Mouse (Mus musculus) heart, postnatal 0 days (tissue): ENCODE results near the gene Icosl. TPM values are rescaled to one million over a fixed set of nuclear protein-coding genes. Genes with fewer than 3 reads are reported as not detected.

Source experiments
- ATAC-seq: fragments of 200-750 bp; cut with Nextera tagmentation; 2 replicates; pipeline ENCODE4 v1.8.0; 2017; ENCODE audit warnings: low read depth, moderate number of reproducible peaks, moderate library complexity; ENCODE audit not compliant: insufficient read depth
- DNase-seq: peaks from one replicate; pipeline ENCODE4 v3.0.0-alpha.2; 2016; ENCODE audit warnings: low spot score
- H3K27ac ChIP-seq: fragments of 300-500 bp; sonication (generic); 2 replicates; pipeline ENCODE4 v1.5.1; 2014; ENCODE audit warnings: low read depth, mild to moderate bottlenecking
- H3K27me3 ChIP-seq: fragments of 300-500 bp; sonication (generic); 2 replicates; pipeline ENCODE4 v1.6.1; 2014; ENCODE audit warnings: low read length, mixed read lengths; ENCODE audit not compliant: control insufficient read depth, insufficient read depth
- H3K36me3 ChIP-seq: fragments of 300-500 bp; sonication (generic); replicated peaks from 2 replicates; pipeline ENCODE4 v1.6.1; 2014; ENCODE audit warnings: low read length, mixed read lengths; ENCODE audit not compliant: control insufficient read depth, insufficient read depth
- H3K4me1 ChIP-seq: fragments of 300-500 bp; sonication (generic); 2 replicates; pipeline ENCODE4 v1.6.1; 2014; ENCODE audit warnings: antibody characterized with exemption; ENCODE audit not compliant: control insufficient read depth, insufficient read depth
- H3K4me2 ChIP-seq: fragments of 300-500 bp; sonication (generic); 2 replicates; pipeline ENCODE4 v1.6.1; 2014; ENCODE audit warnings: low read depth, mild to moderate bottlenecking, low read length, moderate library complexity
- H3K4me3 ChIP-seq: fragments of 300-500 bp; sonication (generic); 2 replicates; pipeline ENCODE4 v1.5.1; 2014; ENCODE audit warnings: low read depth, low read length
- H3K9ac ChIP-seq: fragments of 300-500 bp; sonication (generic); replicated peaks from 2 replicates; pipeline ENCODE4 v1.6.1; 2014; ENCODE audit warnings: low read depth, low read length, mixed read lengths
- H3K9me3 ChIP-seq: fragments of 300-500 bp; sonication (generic); replicated peaks from 2 replicates; pipeline ENCODE4 v1.6.1; 2016; ENCODE audit warnings: low read length; ENCODE audit not compliant: control insufficient read depth
- CTCF ChIP-seq: IDR thresholded peaks from 2 replicates; pipeline ENCODE4 v1.5.1; 2016; ENCODE audit warnings: antibody characterized with exemption, control low read depth, low read depth
- EP300 ChIP-seq: IDR thresholded peaks from 2 replicates; pipeline ENCODE4 v1.6.1; 2016; ENCODE audit warnings: antibody characterized with exemption, low read depth
- WGBS: fragments of 180-500 bp; shearing (Covaris S2); extraction: QIAGEN DNeasy Blood & Tissue Kit; methylation state at CpG from one replicate; pipeline ENCODE4 v1.1.7; 2014; 5-methylcytosine and 5-hydroxymethylcytosine counted together
- polyA plus RNA-seq: library from polyadenylated mRNA; unstranded; fragments of >200 nt; fragmentation: Nextera tagmentation; extraction: Ambion mirVana; gene quantifications from 2 replicates; pipeline ENCODE4 v1.2.1, GENCODE M21; 2015
- total RNA-seq: library from RNA; depleted of rRNA; stranded (reverse); fragments of >200 nt; gene quantifications from 2 replicates; pipeline ENCODE4 v1.2.3, GENCODE M21; 2014; ENCODE audit warnings: low replicate concordance

Gene Icosl
- total and polyA plus RNA-seq, 2 experiments from 2014 or later: 1.9 to 7.4 TPM

GRCm38 (mm10) chr10:78057056-78057455, 12.0 kb upstream of the Icosl start:
- no peak for ATAC-seq

GRCm38 (mm10) chr10:78063122-78063521, 6.0 kb upstream of the Icosl start:
- Histone ChIP-seq H3K36me3 (no peaks in the 10 kb centered on the region), H3K4me1 (no peaks in the 10 kb centered on the region)
- TF ChIP-seq CTCF: no peak
- no peak for TF ChIP-seq EP300

More at GRCm38 (mm10) chr10:78057056-78057455, 12.0 kb upstream of the Icosl start:
- WGBS: 78% methylated on average over 8 of the region's 8 CpGs
- Histone ChIP-seq H3K27ac (no peak overlapping the region), H3K4me1 (no peaks in the 10 kb centered on the region), H3K27me3 (no peaks in the 10 kb centered on the region), H3K9ac (no peak overlapping the region), H3K4me2 (no peak overlapping the region), H3K9me3 (no peaks in the 10 kb centered on the region), H3K4me3 (no peak overlapping the region), H3K36me3 (no peaks in the 10 kb centered on the region)
- TF ChIP-seq CTCF (no peak), EP300 (no peak)
- DNase-seq: no peak

DNA sequence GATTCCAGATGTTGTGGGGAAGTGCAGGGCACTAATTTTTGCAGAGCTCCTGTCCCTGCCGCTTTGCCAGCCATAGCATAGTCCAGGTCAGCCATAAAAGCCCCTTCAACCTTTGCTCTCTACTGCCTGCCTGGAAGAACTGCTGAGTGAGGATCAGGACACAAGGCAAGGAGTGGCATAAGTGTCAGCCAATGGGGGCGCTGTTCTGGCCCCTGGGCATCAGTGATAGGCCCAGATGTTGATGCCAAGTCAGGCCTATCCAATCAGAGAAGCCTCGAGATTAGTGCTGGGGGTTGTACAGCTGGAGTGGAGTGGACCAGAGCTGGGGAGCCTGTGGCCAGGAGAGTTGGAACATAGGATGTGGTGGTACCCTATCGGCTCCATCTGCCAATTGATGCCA, 1.9 kb upstream of the Icosl start:
- ATAC-seq (no peak), DNase-seq (no peak)
- peaks cover 7% of the 10 kb centered on the region; the same call in 1 of the 2 replicates for H3K4me1 ChIP-seq
- H3K9ac ChIP-seq: no peak overlapping the region
- no peak for TF ChIP-seq CTCF
- TF ChIP-seq EP300: no peak
- 29% methylated on average over 4 of the region's 4 CpGs for WGBS
- no peak overlapping the region for H3K4me3 ChIP-seq
- H3K36me3 ChIP-seq: no peaks in the 10 kb centered on the region
- no peaks in the 10 kb centered on the region for H3K9me3 ChIP-seq
- no peak overlapping the region for H3K27ac ChIP-seq
- no peak overlapping the region for H3K4me2 ChIP-seq
- peaks cover 26% of the 10 kb centered on the region for H3K27me3 ChIP-seq

More at GRCm38 (mm10) chr10:78063122-78063521, 6.0 kb upstream of the Icosl start:
- DNase-seq (no peak), ATAC-seq (no peak)
- H3K4me2 ChIP-seq: no peak overlapping the region
- H3K9me3 ChIP-seq: no peaks in the 10 kb centered on the region
- H3K9ac ChIP-seq: no peak overlapping the region
- peaks cover 11% of the 10 kb centered on the region for H3K27me3 ChIP-seq
- H3K27ac ChIP-seq: no peak overlapping the region
- 79% methylated on average over 9 of the region's 9 CpGs for WGBS
- no peak overlapping the region for H3K4me3 ChIP-seq

DNA sequence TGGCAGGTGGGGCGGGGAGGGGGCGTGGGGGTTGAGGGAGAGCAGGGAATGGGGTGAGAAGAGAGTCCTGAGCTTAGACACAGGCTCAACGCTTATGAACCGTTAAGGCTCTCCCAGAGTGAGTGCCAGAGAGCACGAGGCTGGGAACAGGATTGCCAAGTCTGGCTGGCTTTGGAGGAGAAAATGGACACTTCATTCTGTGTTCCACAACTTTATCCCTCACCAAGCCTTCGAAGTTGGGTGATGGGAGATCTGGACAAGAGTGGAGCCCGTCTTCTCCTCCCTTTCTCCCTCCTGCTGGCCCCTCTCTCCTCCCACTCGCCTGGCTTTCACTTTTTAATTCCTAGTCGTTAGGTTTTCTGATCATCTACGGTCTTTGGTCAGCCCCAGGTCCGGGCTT, 561 bp upstream of the Icosl start:
- peaks cover 7% of the 10 kb centered on the region; the same call in 1 of the 2 replicates for H3K4me1 ChIP-seq
- no peak overlapping the region for H3K27ac ChIP-seq
- peak overlapping the region; percentile 51 for H3K4me3 ChIP-seq
- WGBS: 8% methylated on average over 11 of the region's 11 CpGs
- TF ChIP-seq EP300: no peak
- no peak for TF ChIP-seq CTCF
- DNase-seq: no peak
- H3K36me3 ChIP-seq: no peaks in the 10 kb centered on the region
- no peak for ATAC-seq
- H3K4me2 ChIP-seq: peak overlapping the region; percentile 81
- no peaks in the 10 kb centered on the region for H3K9me3 ChIP-seq
- peaks cover 26% of the 10 kb centered on the region for H3K27me3 ChIP-seq
- H3K9ac ChIP-seq: peak overlapping the region; percentile 37; the same call in 1 of the 2 replicates

DNA sequence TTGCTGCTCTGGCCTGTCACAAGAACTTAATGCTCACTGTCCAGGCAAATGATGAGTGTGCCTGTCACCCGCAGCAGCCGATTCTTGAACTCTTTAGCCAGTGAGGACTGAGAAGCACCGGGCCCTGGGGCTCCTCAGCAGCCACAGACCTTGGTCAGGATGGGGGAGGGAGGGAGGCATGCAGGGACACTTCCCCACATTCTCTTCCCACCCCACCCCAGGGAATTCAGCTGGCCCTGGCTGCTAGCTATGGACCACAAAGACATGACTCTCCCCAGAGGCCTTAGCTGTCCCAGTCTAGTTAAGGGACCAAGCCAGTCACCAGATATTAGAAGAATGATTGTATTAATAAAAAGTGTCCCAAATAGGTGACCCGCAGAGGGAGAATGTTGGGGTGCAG, 5.0 kb downstream of the Icosl start:
- peaks cover 11% of the 10 kb centered on the region for H3K27me3 ChIP-seq
- H3K4me1 ChIP-seq: peaks cover under 1% of the 10 kb centered on the region; the same call in 1 of the 2 replicates
- no peak overlapping the region for H3K27ac ChIP-seq
- ATAC-seq (no peak), DNase-seq (no peak)
- H3K9me3 ChIP-seq: no peaks in the 10 kb centered on the region
- 65% methylated on average over 4 of the region's 4 CpGs for WGBS
- H3K4me2 ChIP-seq: no peak overlapping the region
- no peak for TF ChIP-seq EP300
- no peak for TF ChIP-seq CTCF
- H3K4me3 ChIP-seq: no peak overlapping the region
- no peaks in the 10 kb centered on the region for H3K36me3 ChIP-seq
- H3K9ac ChIP-seq: no peak overlapping the region

- no peak overlapping the region for H3K27ac ChIP-seq
- ATAC-seq (no peak), DNase-seq (no peak)
- H3K27me3 ChIP-seq: peaks cover 7% of the 10 kb centered on the region
- TF ChIP-seq EP300: no peak
- TF ChIP-seq CTCF: no peak
- H3K4me2 ChIP-seq: no peak overlapping the region
- WGBS: 75% methylated on average over 11 of the region's 11 CpGs
- no peaks in the 10 kb centered on the region for H3K36me3 ChIP-seq
- H3K4me1 ChIP-seq: no peaks in the 10 kb centered on the region; the same call in 1 of the 2 replicates
- no peak overlapping the region for H3K4me3 ChIP-seq
- H3K9me3 ChIP-seq: no peaks in the 10 kb centered on the region
- H3K9ac ChIP-seq: no peak overlapping the region
These were observed 5.9 kb downstream of the Icosl start for GRCm38 (mm10) chr10:78074977-78075376.
